In genomic region chr16:22877660-22878390, GRCm38 (mm10) we compare ENCODE assay signal across 23 mouse cellular contexts. TPM values are rescaled to one million over a fixed set of nuclear protein-coding genes. Genes with fewer than 3 reads are reported as not detected.
DNase-seq lines count a peak whose midpoint lies in the region; TF ChIP-seq lines count a peak whose summit lies in the region.
"Had no signal": no experiment of that assay in that cellular context is flagged by ENCODE, and none has a peak within 500 bp of the region (broad histone marks: within the 10 kb centered on the region; RNA-seq: fewer than 3 reads in every experiment).

No protein-coding gene starts in this region.

- WGBS in cerebellum, adult 2 months = 10% methylated on average over 11 of the region's 11 CpGs

- intact Hi-C loops in left cerebral cortex, postnatal 4 days (cut with DNase I) = loop anchor here (5.0 kb wide), 2 partner anchors 169 to 259 kb away; no protein-coding TSS in a partner anchor

- no peaks in the 10 kb centered on the region for H3K27me3 ChIP-seq in cerebellum, adult 2 months (ENCODE audit: control insufficient read depth, insufficient read depth, low read length)
- H3K27me3 ChIP-seq: heart, embryonic 13.5 days; hindbrain, embryonic 12.5 days had no signal

- no peak overlapping the region for H3K27ac ChIP-seq in cerebellum, adult 2 months (ENCODE audit: insufficient read depth, low read length)
- H3K27ac ChIP-seq: heart, embryonic 13.5 days; hindbrain, embryonic 12.5 days; liver, embryonic 14.5 days; midbrain, embryonic 10.5 days had no signal

- peak; percentile 25 to 62 for DNase-seq in cerebellum, adult 2 months
- no peak for DNase-seq in cerebellum, postnatal 4 days (ENCODE audit: low spot score in 2 of 2)
- peak; percentile 59 for DNase-seq in left cerebral cortex, postnatal 4 days
- DNase-seq in left cerebral cortex, adult 11 months (ENCODE audit: low spot score) = no peak
- DNase-seq in brain, embryonic 14.5 days (ENCODE audit: low read depth) = peak; percentile 64
- DNase-seq in layer of hippocampus, postnatal 10 days (ENCODE audit: low spot score in 2 of 2) = peak; percentile 23 to 31
- DNase-seq in lung, postnatal 36 days = no peak
- DNase-seq in c-Kit-positive CD71-positive TER-119-positive erythroid progenitor cells, embryonic 14.5 days (ENCODE audit: low spot score) = no peak
- DNase-seq: adrenal gland, postnatal 36 days; B cell, adult 2 months; gastrocnemius, postnatal 36 days; kidney, postnatal 36 days; lung, postnatal 14 days; right cerebral cortex, postnatal 4 days; thymus, postnatal 14 days had no signal

- no peaks in the 10 kb centered on the region for H3K4me1 ChIP-seq in cerebellum, adult 2 months (ENCODE audit: control insufficient read depth, insufficient read depth, low read length)

- no peak for TF ChIP-seq CTCF in cerebellum, adult 2 months (IDR thresholded peaks at IDR 0.05; ENCODE audit: borderline replicate concordance, insufficient read depth, low read depth, low read length)
- TF ChIP-seq CTCF in brain, embryonic 14.5 days (IDR thresholded peaks at IDR 0.05; ENCODE audit: borderline replicate concordance, extremely low read depth, insufficient read depth, insufficient read length) = no peak

- TF ChIP-seq POLR2A in cerebellum, adult 2 months (IDR thresholded peaks at IDR 0.05; ENCODE audit: borderline replicate concordance, insufficient read depth, low read length) = no peak
- TF ChIP-seq POLR2A in brain, embryonic 14.5 days (IDR thresholded peaks at IDR 0.05; ENCODE audit: borderline replicate concordance, extremely low read depth, insufficient read depth, insufficient read length, poor library complexity, severe bottlenecking) = no peak

- H3K4me3 ChIP-seq in cerebellum, adult 2 months (replicated peaks; ENCODE audit: insufficient read depth, low read depth, low read length) = no peak overlapping the region
- H3K4me3 ChIP-seq: heart, embryonic 13.5 days; hindbrain, embryonic 12.5 days; midbrain, embryonic 10.5 days; myocyte had no signal

RNA-seq across cellular contexts. Expression of gene Ahsg, which starts 13.3 kb away (rescaled TPM):
- not detected in 2 replicates for polyA plus RNA-seq in cerebellum, adult 2 months (2012; rRNA removed)
- not detected for total RNA-seq in left cerebral cortex, postnatal 4 days (2021)
- polyA plus RNA-seq in brain, embryonic 14.5 days (2012; rRNA removed) = 0.24 and 0.44 TPM in 2 replicates
- not detected for total RNA-seq in layer of hippocampus, postnatal 10 days (2021)
- total RNA-seq: left cerebral cortex, postnatal 25 days had no signal
- polyA plus RNA-seq: cortical plate, adult 2 months; hindbrain, embryonic 12.5 days; midbrain, embryonic 10.5 days; myocyte had no signal

RNA-seq across cellular contexts. Expression of gene Dnajb11, which starts 20.2 kb away (rescaled TPM):
- 41.3 and 44.8 TPM in 2 replicates for polyA plus RNA-seq in cerebellum, adult 2 months (2012; rRNA removed)
- 10 to 100 TPM; 59.3 to 61.4 TPM for total RNA-seq in left cerebral cortex, postnatal 4 days (2021)
- polyA plus RNA-seq in brain, embryonic 14.5 days (2012; rRNA removed) = 33.3 and 41.4 TPM in 2 replicates
- total RNA-seq in layer of hippocampus, postnatal 10 days (2021) = 10 to 100 TPM; 64.5 to 66.4 TPM

RNA-seq across cellular contexts. Expression of gene Tbccd1, which starts 20.4 kb away (rescaled TPM):
- polyA plus RNA-seq in cerebellum, adult 2 months (2012; rRNA removed) = 20.2 and 21.5 TPM in 2 replicates
- total RNA-seq in left cerebral cortex, postnatal 4 days (2021) = 10 to 100 TPM; 10.9 to 11.8 TPM
- 18.8 and 22.0 TPM in 2 replicates for polyA plus RNA-seq in brain, embryonic 14.5 days (2012; rRNA removed)
- 10 to 100 TPM; 12.2 to 14.4 TPM for total RNA-seq in layer of hippocampus, postnatal 10 days (2021)

RNA-seq across cellular contexts. Expression of gene Fetub, which starts 40.3 kb away (rescaled TPM):
- 0.10 TPM in 1 of 2 replicates, not detected in the other for polyA plus RNA-seq in cerebellum, adult 2 months (2012; rRNA removed)
- not detected for total RNA-seq in left cerebral cortex, postnatal 4 days (2021)
- 0.11 TPM in 1 of 2 replicates, not detected in the other for polyA plus RNA-seq in brain, embryonic 14.5 days (2012; rRNA removed)
- under 1 TPM; 0.31 to 0.34 TPM for total RNA-seq in layer of hippocampus, postnatal 10 days (2021)
- total RNA-seq: left cerebral cortex, postnatal 25 days had no signal
- polyA plus RNA-seq: heart, embryonic 13.5 days; hindbrain, embryonic 12.5 days; intestine, postnatal 0 days; midbrain, embryonic 10.5 days had no signal

Comparison
In these comparisons a context has a peak if more than half of its experiments do, and no peak if none do; other contexts are left out.
1. DNase-seq: peak in cerebellum, adult 2 months (2 of 2), left cerebral cortex, postnatal 4 days (single experiment), brain, embryonic 14.5 days (single experiment) and layer of hippocampus, postnatal 10 days (2 of 2); none in cerebellum, postnatal 4 days (0 of 2), left cerebral cortex, adult 11 months (single experiment), lung, postnatal 36 days (single experiment) and c-Kit-positive CD71-positive TER-119-positive erythroid progenitor cells, embryonic 14.5 days (single experiment).